Mouse (Mus musculus) ES-Bruce4 (cell line): ENCODE data around the gene Sgms1. TPM values are rescaled to one million over a fixed set of nuclear protein-coding genes. Genes with fewer than 3 reads are reported as not detected.

ENCODE experiments used
- H3K27ac ChIP-seq: 2 replicates; pipeline ENCODE4 v1.5.1; 2012; ENCODE audit warnings: low read length, inconsistent platforms; ENCODE audit not compliant: insufficient read depth
- H3K27me3 ChIP-seq: 2 replicates; pipeline ENCODE4 v1.6.1; 2012; ENCODE audit warnings: mild to moderate bottlenecking, low read length, inconsistent platforms; ENCODE audit not compliant: control insufficient read depth, poor library complexity, insufficient read depth, severe bottlenecking
- H3K36me3 ChIP-seq: 2 replicates; pipeline ENCODE4 v1.6.1; 2012; ENCODE audit warnings: inconsistent platforms, mild to moderate bottlenecking, low read length, moderate library complexity; ENCODE audit not compliant: control insufficient read depth, poor library complexity, insufficient read depth, severe bottlenecking
- H3K4me1 ChIP-seq: one replicate; pipeline ENCODE4 v1.8.1; 2011; ENCODE audit warnings: low read length; ENCODE audit not compliant: control insufficient read depth, insufficient read depth
- H3K4me3 ChIP-seq: 2 replicates; pipeline ENCODE4 v1.5.1; 2011; ENCODE audit warnings: low read depth, mild to moderate bottlenecking, low read length
- H3K9ac ChIP-seq: 2 replicates; pipeline ENCODE4 v1.6.1; 2012; ENCODE audit warnings: low read depth, mild to moderate bottlenecking, inconsistent platforms; ENCODE audit not compliant: poor library complexity, severe bottlenecking
- H3K9me3 ChIP-seq: replicated peaks from 2 replicates; pipeline ENCODE4 v1.6.1; 2012; ENCODE audit warnings: mild to moderate bottlenecking, low read length, inconsistent platforms; ENCODE audit not compliant: control insufficient read depth, poor library complexity, insufficient read depth, severe bottlenecking
- CTCF ChIP-seq: IDR thresholded peaks from one replicate; pipeline ENCODE4 v1.8.1; 2011; ENCODE audit warnings: low read depth, low read length
- EP300 ChIP-seq: IDR thresholded peaks from 2 replicates; pipeline ENCODE4 v1.6.1; 2011; ENCODE audit warnings: low read depth, low read length; ENCODE audit not compliant: insufficient read depth
- POLR2A ChIP-seq: IDR thresholded peaks from one replicate; pipeline ENCODE4 v1.8.1; 2011; ENCODE audit warnings: low read length; ENCODE audit not compliant: insufficient read depth
- polyA plus RNA-seq: library from polyadenylated mRNA; stranded (reverse); fragments of >200 nt; gene quantifications from 2 replicates; pipeline ENCODE4 v1.2.4, GENCODE M21; 2011; ENCODE audit warnings: low read depth; ENCODE audit not compliant: missing spikeins, insufficient read depth, insufficient read length

Sgms1 gene
- polyA plus RNA-seq, 1 experiment, result 69.7 TPM

GRCm38 (mm10) chr19:32262805-32263572, 126.5 kb downstream of the Sgms1 start:
- no peak overlapping the region for H3K4me3 ChIP-seq
- H3K36me3 ChIP-seq, result no peaks in the 10 kb centered on the region
- peaks cover 6% of the 10 kb centered on the region for H3K4me1 ChIP-seq
- H3K27ac ChIP-seq, result no peak overlapping the region
- H3K9me3 ChIP-seq, result no peaks in the 10 kb centered on the region
- no peak overlapping the region for H3K9ac ChIP-seq
- TF ChIP-seq EP300 (no peak), CTCF (no peak), POLR2A (no peak)
- no peaks in the 10 kb centered on the region for H3K27me3 ChIP-seq

- H3K9ac ChIP-seq, result no peak overlapping the region
- peaks cover 9% of the 10 kb centered on the region for H3K4me1 ChIP-seq
- no peaks in the 10 kb centered on the region for H3K9me3 ChIP-seq
- no peak overlapping the region for H3K4me3 ChIP-seq
- H3K27me3 ChIP-seq, result no peaks in the 10 kb centered on the region
- no peaks in the 10 kb centered on the region for H3K36me3 ChIP-seq
- no peak for TF ChIP-seq POLR2A
- TF ChIP-seq EP300, result 0 out of 2 replicates have a peak, but pooled peaks have one; percentile 8
- peak overlapping the region; percentile 32 for H3K27ac ChIP-seq
Observed at GRCm38 (mm10) chr19:32260869-32261688, 128.4 kb downstream of the Sgms1 start.

- no peaks in the 10 kb centered on the region for H3K27me3 ChIP-seq
- H3K9me3 ChIP-seq, result no peaks in the 10 kb centered on the region
- peaks cover 10% of the 10 kb centered on the region for H3K4me1 ChIP-seq
- no peak for TF ChIP-seq EP300
- TF ChIP-seq POLR2A, result no peak
- TF ChIP-seq CTCF, result no peak
- H3K9ac ChIP-seq, result no peak overlapping the region
- peak overlapping the region; percentile 57 for H3K4me3 ChIP-seq
- no peaks in the 10 kb centered on the region for H3K36me3 ChIP-seq
- peak overlapping the region; percentile 72 for H3K27ac ChIP-seq
Observed at GRCm38 (mm10) chr19:32259830-32260229, 129.7 kb downstream of the Sgms1 start.

- Histone ChIP-seq H3K9ac (no peak overlapping the region), H3K27ac (no peak overlapping the region), H3K4me1 (peaks cover 10% of the 10 kb centered on the region)
Observed at GRCm38 (mm10) chr19:32259048-32259447, 130.5 kb downstream of the Sgms1 start.

GRCm38 (mm10) chr19:32258146-32258545, 131.4 kb downstream of the Sgms1 start:
- Histone ChIP-seq H3K4me1 (peaks cover 12% of the 10 kb centered on the region), H3K36me3 (no peaks in the 10 kb centered on the region), H3K4me3 (no peak overlapping the region), H3K9ac (no peak overlapping the region), H3K27me3 (no peaks in the 10 kb centered on the region), H3K27ac (peak overlapping the region; percentile 8; the same call in 1 of the 2 replicates), H3K9me3 (no peaks in the 10 kb centered on the region)
- TF ChIP-seq POLR2A, result no peak

More at GRCm38 (mm10) chr19:32259048-32259447, 130.5 kb downstream of the Sgms1 start:
- no peaks in the 10 kb centered on the region for H3K9me3 ChIP-seq
- TF ChIP-seq EP300, result no peak
- TF ChIP-seq CTCF, result no peak
- TF ChIP-seq POLR2A, result no peak
- H3K36me3 ChIP-seq, result no peaks in the 10 kb centered on the region
- H3K4me3 ChIP-seq, result no peak overlapping the region
- no peaks in the 10 kb centered on the region for H3K27me3 ChIP-seq

- no peaks in the 10 kb centered on the region for H3K27me3 ChIP-seq
- H3K36me3 ChIP-seq, result no peaks in the 10 kb centered on the region
- H3K9ac ChIP-seq, result no peak overlapping the region
- H3K9me3 ChIP-seq, result no peaks in the 10 kb centered on the region
- H3K4me1 ChIP-seq, result peaks cover 15% of the 10 kb centered on the region
- H3K4me3 ChIP-seq, result no peak overlapping the region
- H3K27ac ChIP-seq, result no peak overlapping the region; the same call in 1 of the 2 replicates
- TF ChIP-seq CTCF (no peak), EP300 (no peak), POLR2A (no peak)
Observed at GRCm38 (mm10) chr19:32257616-32258015, 131.9 kb downstream of the Sgms1 start.
